Mouse (Mus musculus): Measurements from ENCODE around the gene Vps26a.

Vps26a gene

GRCm38 (mm10) chr10:62486618-62487415 is at the start of gene Vps26a:
TSS of gene Vps26a (minus strand) at chr10:62486805.
- DNase-seq (ENCODE audit: inconsistent ontology term): peak; percentile 100

GRCm38 (mm10) chr10:62534509-62534908 is 47.9 kb upstream of the Vps26a start:
- DNase-seq (ENCODE audit: inconsistent ontology term): no peak

- peak; percentile 80 for DNase-seq (ENCODE audit: inconsistent ontology term)
Observed at GRCm38 (mm10) chr10:62532832-62533231, 46.2 kb upstream of the Vps26a start.

DNA sequence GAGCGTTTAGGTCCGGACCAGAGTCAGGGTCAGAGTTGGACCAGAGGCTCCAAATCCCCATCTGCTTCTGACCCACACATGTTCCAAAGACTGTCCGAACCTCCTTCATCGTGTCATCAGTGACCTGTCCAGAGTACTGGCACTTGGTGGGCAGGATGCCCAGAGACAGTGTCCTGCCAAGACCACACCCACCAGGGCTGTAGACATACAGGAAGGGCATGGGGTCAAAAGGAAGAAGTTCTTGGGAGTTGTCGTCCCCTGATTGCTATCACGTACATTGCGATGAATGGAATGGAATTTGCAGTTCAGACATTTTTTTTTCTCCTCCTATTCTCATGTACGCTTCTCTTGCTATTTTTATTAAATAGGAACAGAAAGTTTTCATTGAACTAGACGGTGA is 43.6 kb upstream of the Vps26a start:
- no peak for DNase-seq (ENCODE audit: inconsistent ontology term)

DNA sequence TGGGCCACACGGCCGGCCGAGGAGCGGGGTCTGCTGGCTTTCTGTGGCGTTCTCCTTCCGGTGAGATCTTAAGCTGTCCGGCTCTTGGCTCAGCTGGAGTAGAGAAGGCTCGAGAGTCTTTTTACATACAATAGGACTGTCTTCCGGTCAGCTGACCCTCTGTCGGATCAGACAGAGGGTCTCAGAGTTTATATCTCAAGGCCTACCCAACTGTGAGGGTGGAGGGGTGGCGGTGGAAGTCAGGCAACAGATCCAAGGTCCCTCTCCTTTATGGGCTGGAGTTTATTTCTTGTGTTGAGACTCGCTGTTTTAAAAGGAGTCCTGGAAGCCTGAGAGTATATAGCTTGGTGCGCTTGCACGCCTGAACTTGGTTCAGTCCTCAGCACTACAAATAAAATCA is 40.7 kb upstream of the Vps26a start, which contains the start of gene Srgn:
Gene Srgn (minus strand): TSS at position 101 of the 400 bp plus-strand sequence.
- DNase-seq (ENCODE audit: inconsistent ontology term): no peak

DNA sequence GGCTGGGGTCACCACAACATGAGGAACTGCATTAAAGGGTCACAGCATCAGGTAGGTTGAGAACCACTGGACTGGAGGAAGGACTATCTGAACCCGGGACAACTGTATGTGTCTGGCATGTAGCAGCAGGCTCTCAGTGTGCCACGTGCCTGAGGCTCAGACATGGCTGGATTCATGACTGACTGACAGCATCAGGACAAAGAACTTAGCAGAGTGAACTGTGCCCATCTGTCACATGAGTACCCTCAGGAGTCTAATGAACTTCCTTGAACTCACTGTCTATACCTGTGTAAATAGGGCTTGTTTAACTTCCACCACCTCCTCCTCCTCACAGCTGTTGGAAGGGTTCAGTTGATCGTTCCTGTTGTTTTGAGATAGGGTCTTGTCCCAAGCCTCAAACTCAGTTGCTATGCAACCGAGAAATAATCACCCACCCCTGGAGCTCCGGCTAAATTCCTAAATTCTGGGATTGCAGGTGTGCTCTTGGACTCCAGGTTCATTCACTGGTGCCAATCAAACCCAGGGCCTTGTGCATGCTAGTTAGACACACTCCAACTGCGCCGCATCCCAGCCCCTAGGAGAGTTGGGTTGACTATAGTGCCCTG is 35.8 kb upstream of the Vps26a start:
- no peak for DNase-seq (ENCODE audit: inconsistent ontology term)

GRCm38 (mm10) chr10:62521763-62522162 is 35.2 kb upstream of the Vps26a start:
- DNase-seq (ENCODE audit: inconsistent ontology term): no peak

GRCm38 (mm10) chr10:62520911-62521310 is 34.3 kb upstream of the Vps26a start:
- no peak for DNase-seq (ENCODE audit: inconsistent ontology term)

GRCm38 (mm10) chr10:62517511-62517910 is 30.9 kb upstream of the Vps26a start:
- no peak for DNase-seq (ENCODE audit: inconsistent ontology term)

DNA sequence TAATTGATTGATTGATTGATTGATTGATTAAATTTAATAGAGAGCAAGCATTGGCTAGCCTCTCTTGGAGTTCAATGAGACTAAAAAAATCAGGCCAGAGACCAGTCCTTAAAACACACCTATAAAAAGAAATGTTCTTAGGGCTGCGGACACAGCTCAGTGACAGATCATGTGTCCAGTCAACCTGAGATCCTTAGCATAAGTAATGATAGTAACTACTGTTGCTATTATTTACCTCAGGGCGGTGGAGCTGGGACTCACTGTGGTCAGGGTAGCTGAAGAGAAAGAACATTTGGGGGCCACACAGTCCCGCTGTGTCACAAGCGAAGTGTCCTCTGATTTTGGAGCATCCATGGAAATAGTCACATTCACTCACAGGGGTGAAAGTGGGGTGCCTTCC is 26.2 kb upstream of the Vps26a start:
- no peak for DNase-seq (ENCODE audit: inconsistent ontology term)

GRCm38 (mm10) chr10:62511528-62511927 is 24.9 kb upstream of the Vps26a start:
- DNase-seq (ENCODE audit: inconsistent ontology term): no peak

DNA sequence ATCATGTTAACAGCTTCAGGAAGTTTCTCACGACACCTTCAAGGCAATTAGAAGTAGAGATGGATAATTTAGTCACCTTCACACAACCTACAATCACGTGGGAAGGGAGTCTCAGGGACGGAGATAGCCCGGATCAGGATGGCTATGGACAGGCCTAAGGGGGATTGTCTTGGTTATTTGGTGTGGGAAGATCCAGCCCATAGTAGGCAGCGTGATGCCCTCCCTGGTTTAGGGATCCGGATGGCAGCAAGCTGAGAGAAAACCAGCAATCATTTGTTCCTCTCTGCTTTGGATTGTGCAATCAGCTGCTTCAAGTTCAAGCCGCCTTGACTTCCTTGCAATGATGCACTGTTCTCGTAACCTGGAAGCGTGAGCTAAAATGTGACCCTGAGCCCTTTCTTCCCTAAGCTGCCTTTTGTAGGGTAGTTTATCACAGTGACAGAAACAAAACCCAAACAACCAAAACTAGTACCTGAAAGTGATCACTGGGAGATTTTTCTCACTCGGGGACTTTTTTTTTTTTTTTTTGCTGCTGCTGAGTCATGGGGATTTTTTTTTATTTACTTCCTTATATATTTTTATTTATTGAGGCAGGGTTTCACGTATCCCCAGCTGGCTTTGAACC is 22.5 kb upstream of the Vps26a start:
- no peak for DNase-seq (ENCODE audit: inconsistent ontology term)

DNA sequence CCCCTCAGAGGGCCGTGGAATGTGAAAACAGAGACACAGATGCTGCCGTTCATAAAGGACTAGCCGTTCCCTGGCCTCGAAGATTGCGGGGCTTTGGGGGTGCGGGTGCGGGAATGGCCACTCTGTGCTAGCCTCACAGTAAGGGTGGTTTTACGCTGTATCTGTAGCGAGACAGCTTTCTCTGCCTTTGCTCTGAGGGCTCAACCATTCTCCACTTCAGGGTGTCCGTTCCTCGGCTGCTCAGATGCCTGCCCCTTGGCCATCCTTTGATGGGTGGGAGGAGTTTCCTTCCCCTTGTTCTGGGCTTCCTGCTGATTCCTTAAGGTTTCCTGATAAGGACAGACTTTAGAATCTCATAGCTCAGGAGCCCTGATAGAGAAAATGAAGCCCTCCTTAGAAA is 21.9 kb upstream of the Vps26a start:
- no peak for DNase-seq (ENCODE audit: inconsistent ontology term)

- peak; percentile 55 for DNase-seq (ENCODE audit: inconsistent ontology term)
Observed at GRCm38 (mm10) chr10:62507591-62508308, 21.1 kb upstream of the Vps26a start.

DNA sequence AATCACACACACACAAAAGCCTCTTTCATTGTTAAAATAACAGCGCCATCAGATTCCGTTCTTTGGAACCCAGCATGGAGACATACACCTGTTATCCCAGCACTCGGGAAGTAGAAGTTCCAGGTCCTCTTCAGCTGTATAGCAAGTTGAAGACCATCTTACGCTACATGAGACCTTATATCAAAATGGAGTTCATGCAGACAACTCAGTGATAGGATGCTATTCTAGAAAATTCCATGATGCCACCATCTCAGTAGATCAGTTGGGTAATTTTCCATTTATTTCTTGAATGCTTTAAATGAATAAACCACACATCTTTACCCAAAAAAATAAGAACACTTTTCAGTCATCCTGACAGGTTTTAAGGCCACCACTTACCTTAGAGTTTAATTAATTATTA is 20.5 kb upstream of the Vps26a start:
- no peak for DNase-seq (ENCODE audit: inconsistent ontology term)

DNA sequence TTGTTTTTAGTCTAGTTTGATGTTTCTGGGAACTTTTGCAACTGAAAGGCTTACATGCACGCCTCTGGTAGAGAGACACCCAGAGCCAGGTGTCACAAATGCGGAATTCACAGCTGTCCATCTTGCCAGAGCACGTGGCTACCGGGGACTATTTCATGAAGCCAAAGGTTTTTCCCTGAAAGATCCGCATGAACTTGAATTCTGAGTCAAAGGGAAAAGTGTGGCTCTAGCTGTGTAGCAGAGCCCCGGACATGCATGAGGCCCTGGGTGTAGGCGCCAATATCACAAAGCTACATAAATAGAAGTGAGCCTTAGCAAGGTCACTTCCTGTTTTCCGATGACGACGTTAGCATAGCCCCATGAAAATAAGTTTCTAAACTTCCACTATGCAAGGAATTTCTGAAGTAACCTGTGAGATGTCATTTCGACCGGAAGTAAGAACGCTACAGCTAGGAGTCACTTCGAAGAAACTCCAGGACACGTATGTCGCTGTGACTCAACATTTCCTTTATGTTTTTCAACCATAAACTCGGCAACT is 19.5 kb upstream of the Vps26a start:
- DNase-seq (ENCODE audit: inconsistent ontology term): no peak

DNA sequence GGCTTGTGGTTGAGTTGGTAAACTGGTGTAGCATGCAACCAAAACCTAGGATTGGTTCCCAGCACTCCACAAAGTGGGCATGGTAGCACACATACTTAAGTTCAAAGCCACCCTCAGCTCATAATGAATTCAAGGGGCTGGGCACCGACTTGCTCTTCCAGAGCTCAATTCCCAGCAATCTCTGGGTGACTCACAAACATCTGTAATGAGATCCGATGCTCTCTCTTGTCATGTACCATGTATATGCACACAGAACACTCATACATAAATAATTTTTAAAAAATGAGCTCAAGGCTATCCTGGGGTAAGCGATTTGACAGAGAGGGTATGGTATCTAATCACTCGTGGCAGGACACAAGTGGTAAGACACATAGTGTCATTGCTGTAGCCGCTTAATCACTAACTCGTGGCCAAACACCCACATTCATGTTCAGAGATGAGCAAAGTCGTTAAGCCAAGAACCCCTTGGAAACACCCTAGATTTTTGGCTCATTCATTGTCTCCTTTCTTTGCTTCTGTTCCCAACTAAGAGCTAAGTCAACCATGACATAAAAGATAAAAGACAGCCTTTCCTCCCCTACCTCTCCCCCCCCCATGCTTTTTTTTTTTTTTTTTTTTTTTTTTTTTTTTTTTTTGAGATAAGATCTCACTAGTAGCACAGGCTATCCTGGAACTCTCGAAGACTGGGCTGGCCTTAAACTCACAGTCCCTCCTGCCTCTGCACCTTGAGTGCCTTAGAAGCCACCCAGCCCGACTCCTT is 18.8 kb upstream of the Vps26a start:
- no peak for DNase-seq (ENCODE audit: inconsistent ontology term)

DNA sequence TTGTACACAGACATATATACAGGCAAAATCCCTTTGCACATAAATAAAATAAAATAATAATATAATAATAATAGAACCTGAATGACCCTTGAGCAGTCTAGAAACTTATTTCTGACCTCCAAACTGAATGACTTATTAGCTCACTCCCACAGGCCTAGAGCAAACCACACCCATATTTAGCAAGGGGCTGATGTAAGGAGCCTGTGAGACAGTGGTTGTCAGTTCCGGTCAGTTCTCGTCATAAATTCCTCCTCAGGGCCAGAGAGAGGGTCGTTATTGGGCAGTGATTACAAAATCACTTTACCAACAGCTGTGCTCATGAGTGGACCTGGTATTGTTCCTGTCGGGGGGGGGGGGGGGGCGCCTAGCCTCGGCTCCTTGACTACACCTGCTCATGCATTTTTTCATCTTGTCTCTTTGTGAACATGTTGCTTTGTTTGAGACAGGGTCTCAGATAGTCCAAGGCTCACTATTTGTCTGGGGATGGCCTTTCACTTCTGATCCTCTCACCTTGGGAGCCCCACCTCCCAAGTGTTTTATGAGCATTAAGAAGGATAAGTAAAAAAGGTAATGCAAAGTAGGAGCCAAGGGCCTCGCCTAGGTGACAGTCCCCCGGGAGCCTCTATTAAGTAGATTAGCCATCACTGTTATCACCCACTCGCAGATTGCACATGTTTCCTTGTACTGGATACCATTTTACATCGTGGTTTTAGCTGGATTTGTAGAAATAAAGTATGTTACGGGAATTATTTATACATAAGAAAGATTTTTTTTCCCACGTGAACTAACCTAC is 17.4 kb upstream of the Vps26a start:
- DNase-seq (ENCODE audit: inconsistent ontology term): no peak

DNA sequence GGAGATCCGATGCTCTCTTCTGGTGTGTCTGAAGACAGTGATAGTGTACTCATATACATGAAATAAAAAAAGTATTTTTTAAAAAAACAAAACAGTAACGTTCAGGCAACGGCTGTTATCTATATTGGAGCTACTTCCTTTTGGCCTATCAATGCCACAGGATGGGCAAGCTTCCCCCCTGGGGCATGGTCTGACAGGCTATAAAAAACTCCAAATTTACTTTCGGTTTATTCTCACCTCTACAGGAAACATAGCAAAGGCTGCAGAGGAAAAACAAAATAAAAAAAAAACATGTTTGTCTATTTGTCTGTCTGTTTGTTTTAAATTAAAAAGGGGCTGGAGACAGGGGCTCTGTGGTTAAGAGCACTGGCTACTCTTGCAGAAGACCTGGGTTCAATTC is 16.7 kb upstream of the Vps26a start:
- DNase-seq (ENCODE audit: inconsistent ontology term): no peak

DNA sequence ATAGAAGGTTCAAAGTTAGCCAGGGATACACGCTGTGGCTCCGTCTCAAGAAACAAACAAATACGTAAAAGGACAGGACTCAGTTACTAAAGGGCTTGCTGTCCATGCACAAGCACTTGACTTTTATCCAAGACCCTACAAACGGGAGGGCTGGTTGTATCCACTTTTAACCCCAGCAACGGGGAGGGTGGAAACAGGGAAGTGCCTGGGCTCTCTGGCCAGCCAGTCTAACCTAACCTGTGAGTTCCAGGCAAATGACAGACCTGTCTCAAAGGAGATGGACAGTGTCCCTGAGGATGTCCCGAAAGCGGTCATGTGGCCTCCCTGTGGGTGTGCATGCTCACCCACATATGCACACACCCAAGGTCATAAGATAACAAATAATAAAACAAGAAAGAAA is 15.3 kb upstream of the Vps26a start:
- no peak for DNase-seq (ENCODE audit: inconsistent ontology term)

Data from Muller cell, postnatal 12 days (primary cell).